Mouse (Mus musculus) adrenal gland (tissue): ENCODE data around the gene Slc46a2.

ENCODE experiments used
- intact Hi-C: fragments of 180-260 bp; cut with DNase I; formaldehyde crosslinking; loops from one replicate; pipeline ENCODE4 v1.15.1; 2025

Gene Slc46a2

GRCm38 (mm10) chr4:59891723-59892416, 23.0 kb downstream of the Slc46a2 start:
- intact Hi-C loops, result no loop called here

- intact Hi-C loops, result no loop called here
Measured at GRCm38 (mm10) chr4:59890086-59890600, 24.7 kb downstream of the Slc46a2 start.

- intact Hi-C loops, result no loop called here
Measured at GRCm38 (mm10) chr4:59888014-59888413, 26.8 kb downstream of the Slc46a2 start.

- intact Hi-C loops, result no loop called here
Measured at GRCm38 (mm10) chr4:59887011-59887410, 27.8 kb downstream of the Slc46a2 start.

GRCm38 (mm10) chr4:59886281-59886680, 28.6 kb downstream of the Slc46a2 start:
- intact Hi-C loops, result no loop called here

- intact Hi-C loops, result no loop called here
Measured at GRCm38 (mm10) chr4:59884136-59884696, 30.6 kb downstream of the Slc46a2 start.

GRCm38 (mm10) chr4:59881210-59881609, 33.6 kb downstream of the Slc46a2 start:
- intact Hi-C loops, result no loop called here

- intact Hi-C loops, result no loop called here
Measured at GRCm38 (mm10) chr4:59880725-59881124, 34.1 kb downstream of the Slc46a2 start.

- intact Hi-C loops, result no loop called here
Measured at GRCm38 (mm10) chr4:59879444-59879843, 35.4 kb downstream of the Slc46a2 start.

- intact Hi-C loops, result no loop called here
Measured at GRCm38 (mm10) chr4:59878595-59878994, 36.3 kb downstream of the Slc46a2 start.

GRCm38 (mm10) chr4:59877025-59877424, 37.8 kb downstream of the Slc46a2 start:
- intact Hi-C loops, result no loop called here

- intact Hi-C loops, result no loop called here
Measured at GRCm38 (mm10) chr4:59876570-59876969, 38.3 kb downstream of the Slc46a2 start.

GRCm38 (mm10) chr4:59873830-59874229, 41.0 kb downstream of the Slc46a2 start:
- intact Hi-C loops, result loop anchor here (5.0 kb wide), 1 partner anchor 257 kb away; no protein-coding TSS in a partner anchor

- intact Hi-C loops, result loop anchor here (5.0 kb wide), 1 partner anchor 256 kb away; no protein-coding TSS in a partner anchor
Measured at GRCm38 (mm10) chr4:59873240-59873639, 41.6 kb downstream of the Slc46a2 start.

GRCm38 (mm10) chr4:59870859-59871591, 43.8 kb downstream of the Slc46a2 start:
- intact Hi-C loops, result loop anchor here (2.0 to 5.0 kb wide), 2 partner anchors 84 to 254 kb away; no protein-coding TSS in a partner anchor

- intact Hi-C loops, result loop anchor here (2.0 to 5.0 kb wide), 2 partner anchors 84 to 253 kb away; no protein-coding TSS in a partner anchor
Measured at GRCm38 (mm10) chr4:59870433-59870832, 44.4 kb downstream of the Slc46a2 start.

GRCm38 (mm10) chr4:59869488-59870057, 45.3 kb downstream of the Slc46a2 start:
- intact Hi-C loops, result loop anchor here (2.0 to 5.0 kb wide), 2 partner anchors 83 to 252 kb away; no protein-coding TSS in a partner anchor

- intact Hi-C loops, result no loop called here
Measured at GRCm38 (mm10) chr4:59868086-59868485, 46.8 kb downstream of the Slc46a2 start.

GRCm38 (mm10) chr4:59863869-59864268, 51.0 kb downstream of the Slc46a2 start:
- intact Hi-C loops, result no loop called here

- intact Hi-C loops, result no loop called here
Measured at GRCm38 (mm10) chr4:59862335-59862734, 52.5 kb downstream of the Slc46a2 start.

GRCm38 (mm10) chr4:59861871-59862270, 53.0 kb downstream of the Slc46a2 start:
- intact Hi-C loops, result no loop called here
